8 mouse cellular contexts compared by ENCODE assay signal in the genomic region with DNA sequence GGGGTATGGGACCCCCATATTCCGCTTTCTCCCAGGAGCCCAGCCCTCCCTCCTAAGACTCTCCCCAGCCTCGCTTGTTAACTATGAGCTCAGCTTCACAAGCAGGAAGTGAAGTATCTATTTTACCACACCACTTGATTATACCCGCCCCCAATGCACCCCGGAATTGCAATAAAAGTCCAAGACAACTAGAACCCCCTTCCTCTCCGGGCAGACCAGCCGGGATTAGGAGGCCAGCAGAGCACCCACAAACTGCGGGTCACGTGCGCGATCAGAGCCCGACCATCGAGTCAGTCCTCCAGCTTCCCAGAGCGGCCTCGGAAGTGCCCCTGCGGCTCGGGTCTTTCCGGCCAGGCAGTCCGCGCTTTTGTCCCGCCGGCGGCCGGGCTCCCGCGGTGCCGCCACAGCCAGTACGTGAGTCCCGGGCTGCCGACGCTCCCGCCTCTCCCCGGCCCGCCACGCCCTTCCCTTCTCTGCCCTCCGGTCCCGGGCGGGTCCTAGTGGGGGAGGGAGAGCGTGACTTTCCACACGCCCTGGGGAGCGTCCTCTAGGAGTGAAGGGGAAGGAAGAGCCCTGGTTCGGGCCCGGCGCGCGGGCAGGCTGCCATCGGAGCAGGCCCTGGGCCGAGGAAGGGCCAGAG. TPM values are rescaled to one million over a fixed set of nuclear protein-coding genes. Genes with fewer than 3 reads are reported as not detected.
DNase-seq lines count a peak whose midpoint lies in the region; ATAC-seq and TF ChIP-seq lines count a peak whose summit lies in the region.

Gene Zfp62 (plus strand): TSS at position 164 of the 640 bp plus-strand sequence.

- peak; percentile 93 for ATAC-seq in erythroblast, adult 5-6 weeks (replicated peaks; ENCODE audit: low FRiP score, poor library complexity, severe bottlenecking)
- peak; percentile 92 for ATAC-seq in heart, embryonic 12.5 days (ENCODE audit: insufficient number of reproducible peaks, low FRiP score)
- peak; percentile 93 for ATAC-seq in kidney, postnatal 0 days (replicated peaks; ENCODE audit: low FRiP score, low read depth)
- ATAC-seq in liver, embryonic 11.5 days (replicated peaks; ENCODE audit: low FRiP score), result peak; percentile 90
- peak; percentile 91 for ATAC-seq in stomach, embryonic 14.5 days (ENCODE audit: insufficient number of reproducible peaks, insufficient read depth, low FRiP score, low read depth)

- H3K36me3 ChIP-seq in heart, embryonic 12.5 days, result peaks cover 11% of the 10 kb centered on the region; the same call in 1 of the 2 replicates
- 0 out of 2 replicates have a peak, but pooled peaks cover 4% of the 10 kb centered on the region for H3K36me3 ChIP-seq in kidney, postnatal 0 days (ENCODE audit: insufficient read depth, low read length)
- no peaks in the 10 kb centered on the region for H3K36me3 ChIP-seq in liver, embryonic 11.5 days (ENCODE audit: control insufficient read depth, insufficient read depth, low read length)
- peaks cover 9% of the 10 kb centered on the region; the same call in 1 of the 2 replicates for H3K36me3 ChIP-seq in stomach, embryonic 14.5 days (ENCODE audit: control insufficient read depth, insufficient read depth, low read length)

- peak within 1 kb of the TSS; percentile 99 for H3K27ac ChIP-seq in heart, embryonic 12.5 days (ENCODE audit: poor library complexity, severe bottlenecking)
- peak within 1 kb of the TSS; percentile 96 for H3K27ac ChIP-seq in kidney, postnatal 0 days
- H3K27ac ChIP-seq in liver, embryonic 11.5 days (ENCODE audit: low read depth, low read length), result peak within 1 kb of the TSS; percentile 98
- H3K27ac ChIP-seq in stomach, embryonic 14.5 days (ENCODE audit: low read length), result peak within 1 kb of the TSS; percentile 99

- H3K9ac ChIP-seq in heart, embryonic 12.5 days, result peak within 1 kb of the TSS; percentile 95
- peak within 1 kb of the TSS; percentile 91 for H3K9ac ChIP-seq in kidney, postnatal 0 days (ENCODE audit: low read depth, low read length)
- peak within 1 kb of the TSS; percentile 90 for H3K9ac ChIP-seq in liver, embryonic 11.5 days (ENCODE audit: low read depth, low read length)
- peak within 1 kb of the TSS; percentile 98 for H3K9ac ChIP-seq in stomach, embryonic 14.5 days (replicated peaks; ENCODE audit: low read depth, low read length)

- H3K27me3 ChIP-seq in heart, embryonic 12.5 days (replicated peaks), result no peaks in the 10 kb centered on the region
- H3K27me3 ChIP-seq in kidney, postnatal 0 days (ENCODE audit: insufficient read depth, low read length), result no peaks in the 10 kb centered on the region
- H3K27me3 ChIP-seq in liver, embryonic 11.5 days (replicated peaks; ENCODE audit: control insufficient read depth, insufficient read depth, low read length), result no peaks in the 10 kb centered on the region
- no peaks in the 10 kb centered on the region for H3K27me3 ChIP-seq in stomach, embryonic 14.5 days (ENCODE audit: control insufficient read depth, insufficient read depth, low read length)

- H3K9me3 ChIP-seq in heart, embryonic 12.5 days (replicated peaks), result no peaks in the 10 kb centered on the region
- H3K9me3 ChIP-seq in kidney, postnatal 0 days (replicated peaks; ENCODE audit: low read length), result no peaks in the 10 kb centered on the region
- no peaks in the 10 kb centered on the region for H3K9me3 ChIP-seq in liver, embryonic 11.5 days (ENCODE audit: control insufficient read depth, low read length)
- no peaks in the 10 kb centered on the region for H3K9me3 ChIP-seq in stomach, embryonic 14.5 days (ENCODE audit: control insufficient read depth, low read depth, low read length)

- DNase-seq in B cell, adult 2 months, result peak; percentile 95 to 96
- DNase-seq in brain, adult 2 months (ENCODE audit: low read depth, low spot score), result peak; percentile 98
- DNase-seq in kidney, postnatal 0 days (ENCODE audit: low spot score), result peak; percentile 94
- DNase-seq in liver, embryonic 11.5 days (ENCODE audit: low spot score), result peak; percentile 93
- peak; percentile 93 for DNase-seq in naive thymus-derived CD4-positive, alpha-beta T cell, adult 2 months (ENCODE audit: low read depth)

- peaks cover 12% of the 10 kb centered on the region for H3K4me1 ChIP-seq in heart, embryonic 12.5 days (replicated peaks)
- H3K4me1 ChIP-seq in kidney, postnatal 0 days (replicated peaks; ENCODE audit: insufficient read depth, low read length), result peaks cover 13% of the 10 kb centered on the region
- peaks cover 36% of the 10 kb centered on the region for H3K4me1 ChIP-seq in liver, embryonic 11.5 days (replicated peaks; ENCODE audit: control insufficient read depth, insufficient read depth, low read length)
- peaks cover 6% of the 10 kb centered on the region; the same call in 1 of the 2 replicates for H3K4me1 ChIP-seq in stomach, embryonic 14.5 days (ENCODE audit: control insufficient read depth, insufficient read depth, low read length)

- TF ChIP-seq CTCF in kidney, postnatal 0 days (IDR thresholded peaks at IDR 0.05; ENCODE audit: low read depth), result no peak

- under 1% methylated on average over 44 of the region's 47 CpGs for WGBS in heart, embryonic 12.5 days
- WGBS in kidney, postnatal 0 days, result under 1% methylated on average over 45 of the region's 47 CpGs
- 1% methylated on average over 47 of the region's 47 CpGs for WGBS in liver, embryonic 11.5 days
- WGBS in stomach, embryonic 14.5 days, result under 1% methylated on average over 44 of the region's 47 CpGs

- H3K4me3 ChIP-seq in heart, embryonic 12.5 days, result peak within 1 kb of the TSS; percentile 74
- H3K4me3 ChIP-seq in kidney, postnatal 0 days (replicated peaks; ENCODE audit: low read depth, low read length), result peak within 1 kb of the TSS; percentile 72
- H3K4me3 ChIP-seq in liver, embryonic 11.5 days (ENCODE audit: low read depth, low read length), result peak within 1 kb of the TSS; percentile 72
- peak within 1 kb of the TSS; percentile 89 for H3K4me3 ChIP-seq in stomach, embryonic 14.5 days (ENCODE audit: low read depth, low read length)

- peak within 1 kb of the TSS; percentile 91 for H3K4me2 ChIP-seq in heart, embryonic 12.5 days
- peak within 1 kb of the TSS; percentile 85 for H3K4me2 ChIP-seq in kidney, postnatal 0 days (ENCODE audit: low read length)
- H3K4me2 ChIP-seq in liver, embryonic 11.5 days, result peak within 1 kb of the TSS; percentile 92
- peak within 1 kb of the TSS; percentile 86 for H3K4me2 ChIP-seq in stomach, embryonic 14.5 days (replicated peaks; ENCODE audit: low read depth, low read length)

RNA-seq across cellular contexts. Expression of gene Zfp62, which starts in this region (rescaled TPM):
- 18.6 and 25.4 TPM in 2 replicates for total RNA-seq in erythroblast, adult 5-6 weeks (2015; ENCODE audit: low replicate concordance)
- total RNA-seq in erythroblast, adult 5-6 weeks (2017; ENCODE audit: low replicate concordance), result 14.8 and 28.9 TPM in 2 replicates
- polyA plus RNA-seq in heart, embryonic 12.5 days (2016; fragmentation: Nextera tagmentation; extraction: Ambion mirVana), result 33.5 and 34.6 TPM in 2 replicates
- polyA plus RNA-seq in kidney, postnatal 0 days (2015; fragmentation: Nextera tagmentation; extraction: Ambion mirVana), result 29.4 and 29.8 TPM in 2 replicates
- polyA plus RNA-seq in liver, embryonic 11.5 days (2014; fragmentation: Nextera tagmentation; extraction: Ambion mirVana), result 30.9 and 32.2 TPM in 2 replicates
- 42.1 and 47.6 TPM in 2 replicates for polyA plus RNA-seq in stomach, embryonic 14.5 days (2014; fragmentation: Nextera tagmentation; extraction: Ambion mirVana)

Comparison
In these comparisons a context has a peak if more than half of its experiments do, and no peak if none do; other contexts are left out.
1. Peak in every context shown above with its lines: DNase-seq, ATAC-seq, H3K4me3 ChIP-seq and H3K27ac ChIP-seq.